Mouse (Mus musculus) CD4-positive, CD25-positive, alpha-beta regulatory T cell, adult 2 months (primary cell): Measurements from ENCODE around the gene Tnfrsf25.

Experiments used
- DNase-seq: peaks from one replicate; pipeline ENCODE4 v3.0.0-alpha.2; 2012; ENCODE audit warnings: low read depth, low spot score

The Tnfrsf25 gene

GRCm38 (mm10) chr4:152140441-152140840 is 24.7 kb downstream of the Tnfrsf25 start:
- peak; percentile 77 for DNase-seq

GRCm38 (mm10) chr4:152141521-152142135 is 25.9 kb downstream of the Tnfrsf25 start:
- DNase-seq = no peak

- DNase-seq = no peak
Observed at GRCm38 (mm10) chr4:152143632-152144031, 27.9 kb downstream of the Tnfrsf25 start.

- no peak for DNase-seq
Observed at GRCm38 (mm10) chr4:152145473-152145872, 29.7 kb downstream of the Tnfrsf25 start.

- no peak for DNase-seq
Observed at GRCm38 (mm10) chr4:152146033-152146827, 30.5 kb downstream of the Tnfrsf25 start.

GRCm38 (mm10) chr4:152150546-152150945 is 34.8 kb downstream of the Tnfrsf25 start:
- no peak for DNase-seq

GRCm38 (mm10) chr4:152151451-152151965 is 35.8 kb downstream of the Tnfrsf25 start:
- DNase-seq = no peak

- DNase-seq = peak; percentile 49
Observed at GRCm38 (mm10) chr4:152151966-152152544, 36.3 kb downstream of the Tnfrsf25 start, which contains the start of gene Espn. Gene Espn, minus strand, starts transcription at chr4:152152371.

GRCm38 (mm10) chr4:152153771-152154177 is 38.0 kb downstream of the Tnfrsf25 start:
- peak; percentile 96 for DNase-seq

- no peak for DNase-seq
Observed at GRCm38 (mm10) chr4:152155019-152155418, 39.3 kb downstream of the Tnfrsf25 start.

GRCm38 (mm10) chr4:152157779-152158584 is 42.2 kb downstream of the Tnfrsf25 start:
- DNase-seq = peak; percentile 82

GRCm38 (mm10) chr4:152158585-152159284 is 43.0 kb downstream of the Tnfrsf25 start, which contains the start of gene Hes2:
Gene Hes2, plus strand, starts transcription at chr4:152158867.
- peak; percentile 46 for DNase-seq

- DNase-seq = no peak
Observed at GRCm38 (mm10) chr4:152159285-152159678, 43.5 kb downstream of the Tnfrsf25 start.

- no peak for DNase-seq
Observed at GRCm38 (mm10) chr4:152160748-152161147, 45.0 kb downstream of the Tnfrsf25 start.

- DNase-seq = no peak
Observed at GRCm38 (mm10) chr4:152161601-152162000, 45.9 kb downstream of the Tnfrsf25 start.

GRCm38 (mm10) chr4:152162748-152163147 is 47.0 kb downstream of the Tnfrsf25 start:
- no peak for DNase-seq

GRCm38 (mm10) chr4:152165036-152165931 is 49.5 kb downstream of the Tnfrsf25 start:
- DNase-seq = peak; percentile 76

- no peak for DNase-seq
Observed at GRCm38 (mm10) chr4:152168052-152168451, 52.3 kb downstream of the Tnfrsf25 start.

GRCm38 (mm10) chr4:152169103-152169502 is 53.4 kb downstream of the Tnfrsf25 start:
- DNase-seq = no peak
